Mouse (Mus musculus): Measurements from ENCODE around the gene Asb15.

- TF ChIP-seq CTCF (IDR thresholded peaks at IDR 0.05; ENCODE audit: insufficient read depth, low read depth, low read length) (no peak), POLR2A (IDR thresholded peaks at IDR 0.05; ENCODE audit: insufficient read depth, low read depth, low read length) (no peak)
Measured at GRCm38 (mm10) chr6:24542393-24542792, 14.4 kb downstream of the Asb15 start.
